ENCODE assay signal across 19 mouse cellular contexts in the genomic region with DNA sequence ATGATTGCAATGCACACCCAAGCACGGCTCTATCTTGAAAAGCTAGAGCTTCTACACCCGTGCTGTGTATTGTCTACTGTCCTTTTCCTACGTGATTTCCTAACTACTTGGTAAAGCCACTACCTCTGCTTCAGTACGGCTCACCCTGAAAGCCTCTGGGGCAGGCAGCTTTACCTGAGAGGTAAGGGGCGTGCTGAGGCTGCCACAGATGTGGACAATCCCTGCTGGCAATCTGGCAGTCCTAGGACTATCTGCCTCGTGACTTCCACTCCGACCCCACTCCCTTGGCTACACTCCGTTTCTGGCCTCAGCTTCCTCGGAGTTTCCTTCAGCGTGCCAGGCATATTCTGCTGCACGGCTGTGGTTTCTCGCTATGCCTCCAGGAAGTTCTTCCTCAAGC. TPM values are rescaled to one million over a fixed set of nuclear protein-coding genes. Genes with fewer than 3 reads are reported as not detected.
DNase-seq lines count a peak whose midpoint lies in the region; ATAC-seq lines count a peak whose summit lies in the region.
"Had no signal": no experiment of that assay in that cellular context is flagged by ENCODE, and none has a peak within 500 bp of the region (broad histone marks: within the 10 kb centered on the region; RNA-seq: fewer than 3 reads in every experiment).

No protein-coding gene starts in this region.

- 0 out of 2 replicates have a peak overlapping the region, but pooled peaks have one; percentile 8 for H3K27ac ChIP-seq in kidney, embryonic 16.5 days (ENCODE audit: low read length)
- 0 out of 2 replicates have a peak overlapping the region, but pooled peaks have one; percentile 9 for H3K27ac ChIP-seq in intestine, embryonic 15.5 days
- no peak overlapping the region for H3K27ac ChIP-seq in stomach, embryonic 15.5 days
- H3K27ac ChIP-seq: embryonic facial prominence, embryonic 13.5 days; forebrain, embryonic 13.5 days; gastrocnemius, adult 2 months; hindbrain, embryonic 13.5 days; hindbrain, postnatal 0 days had no signal

- H3K4me1 ChIP-seq in kidney, embryonic 16.5 days (ENCODE audit: insufficient read depth, low read length) = peaks cover 7% of the 10 kb centered on the region; the same call in 1 of the 2 replicates
- H3K4me1 ChIP-seq in intestine, embryonic 15.5 days (replicated peaks) = no peaks in the 10 kb centered on the region
- no peaks in the 10 kb centered on the region for H3K4me1 ChIP-seq in stomach, embryonic 15.5 days
- H3K4me1 ChIP-seq: forebrain, embryonic 13.5 days had no signal

- H3K9me3 ChIP-seq in kidney, embryonic 16.5 days (ENCODE audit: low read length) = no peaks in the 10 kb centered on the region
- H3K9me3 ChIP-seq in intestine, embryonic 15.5 days = no peaks in the 10 kb centered on the region
- H3K9me3 ChIP-seq in stomach, embryonic 15.5 days = no peaks in the 10 kb centered on the region
- H3K9me3 ChIP-seq: embryonic facial prominence, embryonic 13.5 days; forebrain, embryonic 13.5 days; hindbrain, embryonic 13.5 days had no signal

- no peak for ATAC-seq in kidney, embryonic 16.5 days (ENCODE audit: low FRiP score, low TSS enrichment)
- ATAC-seq in intestine, embryonic 15.5 days = peak; percentile 73
- ATAC-seq in stomach, embryonic 15.5 days (ENCODE audit: insufficient read depth, low FRiP score, low read depth) = 0 out of 2 replicates have a peak, but pooled peaks have one; percentile 39
- ATAC-seq: forebrain, embryonic 13.5 days; hindbrain, postnatal 0 days had no signal

- H3K4me2 ChIP-seq in kidney, embryonic 16.5 days (replicated peaks; ENCODE audit: low read depth, low read length) = no peak overlapping the region; the same call in 1 of the 2 replicates
- peak overlapping the region; percentile 46 for H3K4me2 ChIP-seq in intestine, embryonic 15.5 days (replicated peaks)
- H3K4me2 ChIP-seq in stomach, embryonic 15.5 days = peak overlapping the region; percentile 34; the same call in 1 of the 2 replicates
- H3K4me2 ChIP-seq: embryonic facial prominence, embryonic 13.5 days; forebrain, embryonic 13.5 days; hindbrain, embryonic 13.5 days had no signal

- H3K27me3 ChIP-seq in kidney, embryonic 16.5 days (ENCODE audit: insufficient read depth, low read length) = no peaks in the 10 kb centered on the region
- H3K27me3 ChIP-seq in intestine, embryonic 15.5 days (replicated peaks) = no peaks in the 10 kb centered on the region
- no peaks in the 10 kb centered on the region for H3K27me3 ChIP-seq in stomach, embryonic 15.5 days (replicated peaks)
- H3K27me3 ChIP-seq: embryonic facial prominence, embryonic 13.5 days; forebrain, embryonic 13.5 days; hindbrain, embryonic 13.5 days had no signal

- H3K9ac ChIP-seq in kidney, embryonic 16.5 days (replicated peaks; ENCODE audit: low read length) = no peak overlapping the region
- no peak overlapping the region for H3K9ac ChIP-seq in intestine, embryonic 15.5 days
- no peak overlapping the region for H3K9ac ChIP-seq in stomach, embryonic 15.5 days
- H3K9ac ChIP-seq: embryonic facial prominence, embryonic 13.5 days; forebrain, embryonic 13.5 days; hindbrain, embryonic 13.5 days had no signal

- DNase-seq in kidney, adult 18-20 months = no peak
- DNase-seq in natural killer cell, adult 2 months (ENCODE audit: low spot score in 2 of 2) = no peak
- no peak for DNase-seq in embryo, embryonic 11 days
- DNase-seq: adrenal gland, adult 8-10 months; adrenal gland, postnatal 36 days; cerebellum, adult 2 months; cerebellum, postnatal 25 days; gastrocnemius, adult 2 months; gastrocnemius, postnatal 25 days; heart, postnatal 10 days had no signal

- H3K4me3 ChIP-seq in kidney, embryonic 16.5 days (ENCODE audit: low read length) = no peak overlapping the region
- H3K4me3 ChIP-seq in intestine, embryonic 15.5 days (replicated peaks) = 0 out of 2 replicates have a peak overlapping the region, but pooled peaks have one; percentile 9
- no peak overlapping the region for H3K4me3 ChIP-seq in stomach, embryonic 15.5 days (replicated peaks)
- H3K4me3 ChIP-seq: embryonic facial prominence, embryonic 13.5 days; forebrain, embryonic 13.5 days; gastrocnemius, adult 2 months; hindbrain, embryonic 13.5 days had no signal

- WGBS in kidney, embryonic 16.5 days = 63% methylated on average over 12 of the region's 12 CpGs
- WGBS in intestine, embryonic 15.5 days = 51% methylated on average over 12 of the region's 12 CpGs
- 57% methylated on average over 12 of the region's 12 CpGs for WGBS in stomach, embryonic 15.5 days

- no peaks in the 10 kb centered on the region for H3K36me3 ChIP-seq in kidney, embryonic 16.5 days (ENCODE audit: insufficient read depth, low read length)
- no peaks in the 10 kb centered on the region for H3K36me3 ChIP-seq in intestine, embryonic 15.5 days
- no peaks in the 10 kb centered on the region for H3K36me3 ChIP-seq in stomach, embryonic 15.5 days
- H3K36me3 ChIP-seq: embryonic facial prominence, embryonic 13.5 days; hindbrain, embryonic 13.5 days had no signal

RNA-seq across cellular contexts. Expression of gene Fam71b, which starts 5.2 kb away (rescaled TPM):
- not detected in 2 replicates for polyA plus RNA-seq in kidney, embryonic 16.5 days (2015; fragmentation: Nextera tagmentation; extraction: Ambion mirVana)
- polyA plus RNA-seq in intestine, embryonic 15.5 days (2015; fragmentation: Nextera tagmentation; extraction: Ambion mirVana) = not detected in 2 replicates
- polyA plus RNA-seq in stomach, embryonic 15.5 days (2015; fragmentation: Nextera tagmentation; extraction: Ambion mirVana) = not detected in 2 replicates
- polyA plus RNA-seq: cerebellum, adult 2 months; cortical plate, adult 2 months; embryonic facial prominence, embryonic 13.5 days; forebrain, embryonic 13.5 days; heart, embryonic 14.5 days; hindbrain, embryonic 13.5 days; hindbrain, postnatal 0 days had no signal

RNA-seq across cellular contexts. Expression of gene Itk, which starts 12.2 kb away (rescaled TPM):
- 0.16 and 0.22 TPM in 2 replicates for polyA plus RNA-seq in kidney, embryonic 16.5 days (2015; fragmentation: Nextera tagmentation; extraction: Ambion mirVana)
- polyA plus RNA-seq in intestine, embryonic 15.5 days (2015; fragmentation: Nextera tagmentation; extraction: Ambion mirVana) = 0.25 and 0.40 TPM in 2 replicates
- polyA plus RNA-seq in stomach, embryonic 15.5 days (2015; fragmentation: Nextera tagmentation; extraction: Ambion mirVana) = 0.22 and 0.26 TPM in 2 replicates
- polyA plus RNA-seq: embryonic facial prominence, embryonic 13.5 days; forebrain, embryonic 13.5 days; heart, embryonic 14.5 days; hindbrain, embryonic 13.5 days had no signal

RNA-seq across cellular contexts. Expression of gene Med7, which starts 35.2 kb away (rescaled TPM):
- polyA plus RNA-seq in kidney, embryonic 16.5 days (2015; fragmentation: Nextera tagmentation; extraction: Ambion mirVana) = 75.1 and 76.7 TPM in 2 replicates
- 57.5 and 60.6 TPM in 2 replicates for polyA plus RNA-seq in intestine, embryonic 15.5 days (2015; fragmentation: Nextera tagmentation; extraction: Ambion mirVana)
- 64.7 and 65.4 TPM in 2 replicates for polyA plus RNA-seq in stomach, embryonic 15.5 days (2015; fragmentation: Nextera tagmentation; extraction: Ambion mirVana)

RNA-seq across cellular contexts. Expression of gene Havcr2, which starts 53.2 kb away (rescaled TPM):
- polyA plus RNA-seq in kidney, embryonic 16.5 days (2015; fragmentation: Nextera tagmentation; extraction: Ambion mirVana) = 0.09 and 0.21 TPM in 2 replicates
- 0.08 and 0.16 TPM in 2 replicates for polyA plus RNA-seq in intestine, embryonic 15.5 days (2015; fragmentation: Nextera tagmentation; extraction: Ambion mirVana)
- polyA plus RNA-seq in stomach, embryonic 15.5 days (2015; fragmentation: Nextera tagmentation; extraction: Ambion mirVana) = 0.06 and 0.17 TPM in 2 replicates
- polyA plus RNA-seq: embryonic facial prominence, embryonic 13.5 days had no signal
